Mouse (Mus musculus) heart, adult 8-10 months (tissue): ENCODE results near the gene Sars2. TPM values are rescaled to one million over a fixed set of nuclear protein-coding genes. Genes with fewer than 3 reads are reported as not detected.

Experiments
- total RNA-seq, 4 experiments: library from RNA; stranded (reverse); gene quantifications; 2 replicates each; pipeline ENCODE4 v1.2.4; 2022

Gene Sars2
- total RNA-seq, 4 experiments from 2014 or later: 13.1 to 15.0 (median 13.7) TPM

Other genes with a start within 250 kb of the Sars2 start
- not detected for gene Ifnl2, start 231.5 kb upstream of the Sars2 start, total RNA-seq
- not detected for gene Ifnl3, start 219.2 kb upstream of the Sars2 start, total RNA-seq
- not detected for gene Sycn, start 201.1 kb upstream of the Sars2 start, total RNA-seq
- not detected for gene Nccrp1, start 194.7 kb upstream of the Sars2 start, total RNA-seq
- gene Samd4b, start 143.8 kb upstream of the Sars2 start, total RNA-seq: 10 to 100 TPM; 19.4 to 23.4 (median 21.5) TPM
- gene Pak4, start 143.8 kb upstream of the Sars2 start, total RNA-seq: 10 to 100 TPM in 1 of 4 experiments, 1 to 10 TPM in 3; 8.1 to 11.8 (median 8.5) TPM
- not detected for gene Acp7, start 110.7 kb upstream of the Sars2 start, total RNA-seq
- gene Fbxo27, start 49.1 kb upstream of the Sars2 start, total RNA-seq: under 1 TPM in 3 of 4 experiments, not detected in 1; 0.11 to 0.72 (median 0.16) TPM
- 1 to 10 TPM in 3 of 4 experiments, under 1 TPM in 1; 0.55 to 1.2 (median 1.1) TPM for gene Fbxo17, start 25.2 kb upstream of the Sars2 start, total RNA-seq
- 10 to 100 TPM; 64.0 to 72.6 (median 67.4) TPM for gene Mrps12, start 172 bp upstream of the Sars2 start, total RNA-seq
- not detected for gene Ccer2, start 14.2 kb downstream of the Sars2 start, total RNA-seq
- gene Sirt2, start 24.7 kb downstream of the Sars2 start, total RNA-seq: 10 to 100 TPM; 84.0 to 92.6 (median 90.8) TPM
- gene Nfkbib, start 25.5 kb downstream of the Sars2 start, total RNA-seq: 10 to 100 TPM; 22.8 to 29.1 (median 28.1) TPM
- gene Rinl, start 47.0 kb downstream of the Sars2 start, total RNA-seq: 1 to 10 TPM; 1.4 to 3.0 (median 1.6) TPM
- gene Hnrnpl, start 66.5 kb downstream of the Sars2 start, total RNA-seq: 100 to 1,000 TPM; 185 to 230 (median 214) TPM
- gene Ech1, start 83.2 kb downstream of the Sars2 start, total RNA-seq: 1,000 to 10,000 TPM; 2,066 to 2,754 (median 2,219) TPM
- 10 to 100 TPM; 17.3 to 32.1 (median 24.6) TPM for gene Lgals4, start 91.9 kb downstream of the Sars2 start, total RNA-seq
- 1 to 10 TPM in 1 of 4 experiments, not detected in 3; 1.3 TPM for gene Lgals7, start 121.9 kb downstream of the Sars2 start, total RNA-seq
- under 1 TPM; 0.12 to 0.32 (median 0.23) TPM for gene Capn12, start 139.4 kb downstream of the Sars2 start, total RNA-seq
- 10 to 100 TPM; 57.8 to 82.0 (median 75.8) TPM for gene Actn4, start 220.3 kb downstream of the Sars2 start, total RNA-seq
- gene Eif3k, start 239.9 kb downstream of the Sars2 start, total RNA-seq: 100 to 1,000 TPM; 152 to 167 (median 158) TPM
- gene Map4k1, start 240.1 kb downstream of the Sars2 start, total RNA-seq: 1 to 10 TPM in 1 of 4 experiments, under 1 TPM in 3; 0.50 to 1.1 (median 0.74) TPM